Mouse (Mus musculus): ENCODE data around the gene 2010111I01Rik. TPM values are rescaled to one million over a fixed set of nuclear protein-coding genes. Genes with fewer than 3 reads are reported as not detected.
A peak's percentile ranks its signal among the peaks of the same experiment; 100 is the strongest.

Gene 2010111I01Rik
- total and polyA plus RNA-seq, 3 experiments, result 84.6 to 101 (median 91.0) TPM

- Histone ChIP-seq H3K79me2 (replicated peaks; ENCODE audit: control insufficient read depth, insufficient read depth, low read length) (no peaks in the 10 kb centered on the region), H3K27me3 (ENCODE audit: control insufficient read depth, insufficient read depth, low read length) (no peaks in the 10 kb centered on the region), H3K27ac (peak overlapping the region; percentile 30), H3K4me1 (ENCODE audit: control insufficient read depth, insufficient read depth, low read length) (peaks cover 17% of the 10 kb centered on the region), H3K9ac (ENCODE audit: low read depth, low read length) (no peak overlapping the region), H3K4me3 (no peak overlapping the region), H3K36me3 (ENCODE audit: control insufficient read depth, insufficient read depth, low read length) (no peaks in the 10 kb centered on the region; the same call in 1 of the 2 replicates)
- TF ChIP-seq POLR2A (IDR thresholded peaks at IDR 0.05; ENCODE audit: insufficient read depth, low read depth, low read length) (no peak), CTCF (IDR thresholded peaks at IDR 0.05) (peak; percentile 39)
- intact Hi-C loops (cut with DNase I), result no loop called here
- DNase-seq, result no peak
- WGBS, result 32% methylated on average over 1 of the region's 1 CpGs
Measured at GRCm38 (mm10) chr13:63148157-63148556, 183.5 kb downstream of the 2010111I01Rik start.

GRCm38 (mm10) chr13:63150470-63151020, 185.9 kb downstream of the 2010111I01Rik start:
- Histone ChIP-seq H3K4me3 (no peak overlapping the region), H3K4me1 (ENCODE audit: control insufficient read depth, insufficient read depth, low read length) (peaks cover 26% of the 10 kb centered on the region), H3K36me3 (ENCODE audit: control insufficient read depth, insufficient read depth, low read length) (no peaks in the 10 kb centered on the region; the same call in 1 of the 2 replicates), H3K27me3 (ENCODE audit: control insufficient read depth, insufficient read depth, low read length) (no peaks in the 10 kb centered on the region), H3K27ac (peak overlapping the region; percentile 48), H3K9ac (ENCODE audit: low read depth, low read length) (no peak overlapping the region), H3K79me2 (replicated peaks; ENCODE audit: control insufficient read depth, insufficient read depth, low read length) (no peaks in the 10 kb centered on the region)
- TF ChIP-seq CTCF (IDR thresholded peaks at IDR 0.05), result no peak
- TF ChIP-seq EP300 (IDR thresholded peaks at IDR 0.05; ENCODE audit: insufficient read depth, low read depth, low read length), result no peak
- no peak for TF ChIP-seq POLR2A (IDR thresholded peaks at IDR 0.05; ENCODE audit: insufficient read depth, low read depth, low read length)
- 65% methylated on average over 2 of the region's 2 CpGs for WGBS
- intact Hi-C loops (cut with DNase I), result loop anchor here (2.0 kb wide), 1 partner anchor 38 kb away; no protein-coding TSS in a partner anchor
- peak in 1 of 2 experiments; percentile 13 for DNase-seq

GRCm38 (mm10) chr13:63151028-63151738, 186.5 kb downstream of the 2010111I01Rik start:
- intact Hi-C loops (cut with DNase I), result loop anchor here (2.0 kb wide), 1 partner anchor 38 kb away; no protein-coding TSS in a partner anchor
- Histone ChIP-seq H3K9ac (ENCODE audit: low read depth, low read length) (no peak overlapping the region), H3K4me1 (ENCODE audit: control insufficient read depth, insufficient read depth, low read length) (peaks cover 26% of the 10 kb centered on the region), H3K4me3 (no peak overlapping the region), H3K27ac (peak overlapping the region; percentile 48), H3K36me3 (ENCODE audit: control insufficient read depth, insufficient read depth, low read length) (no peaks in the 10 kb centered on the region; the same call in 1 of the 2 replicates), H3K27me3 (ENCODE audit: control insufficient read depth, insufficient read depth, low read length) (no peaks in the 10 kb centered on the region), H3K79me2 (replicated peaks; ENCODE audit: control insufficient read depth, insufficient read depth, low read length) (no peaks in the 10 kb centered on the region)
- TF ChIP-seq EP300 (IDR thresholded peaks at IDR 0.05; ENCODE audit: insufficient read depth, low read depth, low read length), result 0 out of 2 replicates have a peak, but pooled peaks have one; percentile 12
- no peak for TF ChIP-seq POLR2A (IDR thresholded peaks at IDR 0.05; ENCODE audit: insufficient read depth, low read depth, low read length)
- 0 out of 2 replicates have a peak, but pooled peaks have one; percentile 9 for TF ChIP-seq CTCF (IDR thresholded peaks at IDR 0.05)
- WGBS, result 54% methylated on average over 9 of the region's 9 CpGs
- DNase-seq, result peak; percentile 31 to 36

- peaks cover 26% of the 10 kb centered on the region for H3K4me1 ChIP-seq (ENCODE audit: control insufficient read depth, insufficient read depth, low read length)
- no peak for TF ChIP-seq CTCF (IDR thresholded peaks at IDR 0.05)
- H3K27me3 ChIP-seq (ENCODE audit: control insufficient read depth, insufficient read depth, low read length), result no peaks in the 10 kb centered on the region
- no peaks in the 10 kb centered on the region for H3K79me2 ChIP-seq (replicated peaks; ENCODE audit: control insufficient read depth, insufficient read depth, low read length)
- H3K36me3 ChIP-seq (ENCODE audit: control insufficient read depth, insufficient read depth, low read length), result no peaks in the 10 kb centered on the region; the same call in 1 of the 2 replicates
- intact Hi-C loops (cut with DNase I), result no loop called here
- 62% methylated on average over 3 of the region's 3 CpGs for WGBS
- no peak overlapping the region for H3K9ac ChIP-seq (ENCODE audit: low read depth, low read length)
- H3K4me3 ChIP-seq, result no peak overlapping the region
- H3K27ac ChIP-seq, result no peak overlapping the region
- no peak for DNase-seq
Measured at GRCm38 (mm10) chr13:63152498-63152897, 187.8 kb downstream of the 2010111I01Rik start.

- WGBS, result 47% methylated on average over 2 of the region's 2 CpGs
- Histone ChIP-seq H3K27ac (peak overlapping the region; percentile 28; the same call in 1 of the 2 replicates), H3K9ac (ENCODE audit: low read depth, low read length) (no peak overlapping the region), H3K79me2 (replicated peaks; ENCODE audit: control insufficient read depth, insufficient read depth, low read length) (no peaks in the 10 kb centered on the region), H3K36me3 (ENCODE audit: control insufficient read depth, insufficient read depth, low read length) (no peaks in the 10 kb centered on the region; the same call in 1 of the 2 replicates), H3K4me3 (no peak overlapping the region), H3K27me3 (ENCODE audit: control insufficient read depth, insufficient read depth, low read length) (no peaks in the 10 kb centered on the region), H3K4me1 (ENCODE audit: control insufficient read depth, insufficient read depth, low read length) (peaks cover 26% of the 10 kb centered on the region)
- DNase-seq, result peak in 1 of 2 experiments; percentile 34
- intact Hi-C loops (cut with DNase I), result no loop called here
- TF ChIP-seq EP300 (IDR thresholded peaks at IDR 0.05; ENCODE audit: insufficient read depth, low read depth, low read length) (no peak), POLR2A (IDR thresholded peaks at IDR 0.05; ENCODE audit: insufficient read depth, low read depth, low read length) (no peak)
Measured at GRCm38 (mm10) chr13:63153397-63153796, 188.7 kb downstream of the 2010111I01Rik start.

Data from heart, adult 2 months (tissue).